Mouse (Mus musculus) megakaryocyte, embryonic 14.5 days (primary cell): ENCODE measurements around the gene Fam227a. TPM values are rescaled to one million over a fixed set of nuclear protein-coding genes. Genes with fewer than 3 reads are reported as not detected.

Source experiments
- H3K27me3 ChIP-seq: replicated peaks from 2 replicates; pipeline ENCODE3; 2012; ENCODE audit warnings: inconsistent platforms
- H3K36me3 ChIP-seq: replicated peaks from 2 replicates; pipeline ENCODE3; 2012; ENCODE audit warnings: low read length, inconsistent platforms, mixed read lengths
- H3K4me1 ChIP-seq: 2 replicates; pipeline ENCODE4 v1.6.1; 2012; ENCODE audit warnings: inconsistent platforms
- H3K4me3 ChIP-seq: replicated peaks from 2 replicates; pipeline ENCODE3; 2012; ENCODE audit warnings: moderate library complexity, mild to moderate bottlenecking, inconsistent platforms
- H3K9me3 ChIP-seq: 2 replicates; pipeline ENCODE4 v1.6.1; 2012; ENCODE audit warnings: inconsistent platforms
- FLI1 ChIP-seq: IDR thresholded peaks from 2 replicates; pipeline ENCODE4 v1.6.1; 2012; ENCODE audit warnings: low read length, inconsistent platforms, mixed read lengths
- GATA1 ChIP-seq: IDR thresholded peaks from 3 replicates; pipeline ENCODE4 v1.6.1; 2012; ENCODE audit warnings: mixed read lengths, low read length, inconsistent platforms, borderline replicate concordance
- polyA plus RNA-seq: library from polyadenylated mRNA; stranded (reverse); fragments of >175 nt; gene quantifications from 2 replicates; pipeline ENCODE4 v1.2.3, GENCODE M21; 2012; ENCODE audit warnings: low replicate concordance; ENCODE audit not compliant: insufficient read depth

Fam227a gene
- polyA plus RNA-seq, 1 experiment = 0.38 TPM

DNA sequence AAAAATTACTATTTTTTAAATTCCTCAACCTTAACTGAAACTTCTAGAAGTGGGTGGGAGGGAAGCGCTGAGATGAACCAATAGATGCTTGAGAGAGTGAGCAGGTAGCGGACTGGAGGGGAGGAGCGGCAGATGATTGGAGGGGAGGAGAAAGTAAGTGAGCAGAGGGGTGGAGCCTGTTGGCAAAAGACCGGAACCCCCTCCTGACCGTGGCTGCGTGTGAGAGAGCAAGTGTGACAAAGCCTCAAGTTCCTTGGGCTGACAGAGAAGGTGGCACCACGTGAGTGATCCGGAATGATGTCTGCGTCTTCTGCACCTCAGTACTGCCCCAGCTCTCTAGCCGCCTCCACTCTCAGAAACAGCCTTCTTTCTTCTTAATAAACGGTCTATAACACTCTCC is 41.6 kb downstream of the Fam227a start:
- Histone ChIP-seq H3K9me3 (peaks cover 8% of the 10 kb centered on the region; the same call in 1 of the 2 replicates), H3K27me3 (peaks cover 22% of the 10 kb centered on the region), H3K36me3 (peaks cover 28% of the 10 kb centered on the region), H3K4me3 (no peak overlapping the region), H3K4me1 (peaks cover 27% of the 10 kb centered on the region)
- no peak for TF ChIP-seq FLI1
- TF ChIP-seq GATA1 = no peak

DNA sequence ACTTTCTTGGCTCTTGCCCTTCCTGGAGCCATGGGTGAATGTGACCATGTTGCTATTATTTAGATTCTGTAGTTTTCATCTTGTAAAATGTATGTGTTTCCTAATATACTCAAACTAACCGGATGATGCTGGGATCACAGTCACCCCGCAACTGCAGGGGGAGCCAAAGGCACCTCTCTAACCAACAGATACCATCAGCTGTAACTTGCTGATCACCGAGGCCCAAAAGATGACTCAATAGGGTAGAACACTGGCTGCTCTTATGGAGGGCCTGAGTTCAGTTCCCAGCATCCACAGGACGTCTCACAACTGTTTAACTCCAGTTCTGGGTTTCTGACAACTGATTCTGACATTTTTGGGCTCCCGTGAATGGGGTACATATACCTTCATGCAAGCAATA is 42.0 kb downstream of the Fam227a start:
- H3K4me1 ChIP-seq = peaks cover 27% of the 10 kb centered on the region
- peaks cover 8% of the 10 kb centered on the region; the same call in 1 of the 2 replicates for H3K9me3 ChIP-seq
- no peak for TF ChIP-seq FLI1
- H3K4me3 ChIP-seq = no peak overlapping the region
- peaks cover 21% of the 10 kb centered on the region for H3K27me3 ChIP-seq
- peaks cover 29% of the 10 kb centered on the region for H3K36me3 ChIP-seq

DNA sequence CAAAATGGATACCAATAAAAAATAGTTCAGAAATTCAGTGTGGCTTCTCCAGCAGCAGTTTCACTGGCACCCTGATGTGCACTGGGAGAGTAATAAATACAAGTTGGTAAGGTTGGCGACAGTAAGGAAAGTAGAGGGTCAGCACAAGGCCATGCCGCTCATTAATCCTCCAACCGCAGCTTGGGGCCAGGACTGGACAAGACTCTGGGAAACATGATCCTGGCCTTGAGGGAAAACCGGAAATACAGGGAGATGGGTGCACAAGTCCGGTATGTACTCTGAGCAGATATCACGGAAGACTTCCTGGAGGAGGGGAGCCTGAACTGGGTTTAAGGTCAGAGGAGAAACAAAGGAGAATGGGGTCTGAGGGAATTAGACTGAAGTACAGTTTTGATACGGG is 43.3 kb downstream of the Fam227a start:
- Histone ChIP-seq H3K4me1 (peaks cover 27% of the 10 kb centered on the region), H3K36me3 (peaks cover 25% of the 10 kb centered on the region), H3K4me3 (no peak overlapping the region), H3K9me3 (peaks cover 9% of the 10 kb centered on the region; the same call in 1 of the 2 replicates), H3K27me3 (peaks cover 17% of the 10 kb centered on the region)
- no peak for TF ChIP-seq GATA1
- no peak for TF ChIP-seq FLI1

DNA sequence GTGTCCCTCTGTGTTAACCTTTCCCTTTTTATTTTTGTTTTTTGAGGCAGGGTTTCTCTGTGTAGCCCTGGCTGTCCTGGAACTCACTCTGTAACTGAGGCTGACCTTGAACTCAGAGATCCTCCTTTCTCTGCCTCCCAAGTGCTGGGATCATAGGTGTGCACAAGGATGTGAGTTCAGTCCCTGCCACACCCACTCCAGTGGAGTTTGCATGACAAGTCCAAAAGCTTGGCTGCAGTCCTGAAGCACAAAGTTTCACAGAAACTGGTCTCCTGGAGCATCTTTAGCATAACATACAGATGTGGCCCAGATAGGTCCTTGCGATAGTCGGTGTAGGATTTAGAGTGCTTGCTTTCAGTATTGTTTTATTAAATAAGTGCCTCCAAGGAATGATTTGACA is 49.5 kb downstream of the Fam227a start:
- Histone ChIP-seq H3K4me1 (peaks cover 8% of the 10 kb centered on the region), H3K27me3 (peaks cover 20% of the 10 kb centered on the region), H3K36me3 (peaks cover 10% of the 10 kb centered on the region), H3K9me3 (peaks cover 14% of the 10 kb centered on the region), H3K4me3 (no peak overlapping the region)
- no peak for TF ChIP-seq GATA1

DNA sequence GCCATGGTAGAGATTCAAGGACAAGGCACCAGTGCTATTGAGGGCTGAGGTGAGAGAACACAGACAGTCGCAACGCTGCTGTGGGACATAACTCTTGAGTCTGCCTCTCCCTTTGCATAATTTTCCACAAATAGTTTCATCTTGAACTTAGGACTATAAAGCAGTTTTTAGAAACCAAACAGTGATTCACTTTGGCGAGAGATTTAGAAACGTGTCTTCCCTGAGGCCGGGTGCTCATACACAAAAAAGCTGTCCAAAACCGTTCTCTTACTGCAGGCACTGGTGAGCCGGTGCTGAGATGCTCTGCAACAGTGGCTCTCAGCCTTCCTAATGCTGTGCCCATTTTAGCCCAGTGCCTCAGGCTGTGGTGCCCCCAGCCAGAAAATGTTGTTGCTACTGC is 50.5 kb downstream of the Fam227a start:
- H3K9me3 ChIP-seq = peaks cover 20% of the 10 kb centered on the region
- H3K27me3 ChIP-seq = peaks cover 21% of the 10 kb centered on the region
- peaks cover 8% of the 10 kb centered on the region for H3K4me1 ChIP-seq
- H3K4me3 ChIP-seq = no peak overlapping the region
- TF ChIP-seq FLI1 (no peak), GATA1 (no peak)
- H3K36me3 ChIP-seq = peaks cover 7% of the 10 kb centered on the region

DNA sequence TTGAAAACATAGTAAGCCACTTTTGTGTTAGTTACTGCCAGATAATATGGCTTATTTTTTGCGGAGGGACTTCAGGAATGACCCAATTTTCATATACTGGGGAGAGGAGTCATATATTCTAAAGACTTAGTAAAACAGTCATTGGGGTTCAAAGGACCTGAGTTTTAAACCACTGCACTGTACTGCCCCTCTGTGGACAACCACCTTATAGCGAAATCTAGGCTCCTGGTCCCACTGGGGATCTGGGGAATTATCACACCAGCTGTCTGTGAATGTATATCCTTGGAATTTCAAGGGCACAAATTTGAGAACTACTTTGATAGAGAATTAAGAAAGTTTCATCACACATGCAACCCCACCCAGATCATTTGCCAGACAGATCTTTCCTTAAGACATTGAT is 51.0 kb downstream of the Fam227a start:
- Histone ChIP-seq H3K4me3 (no peak overlapping the region), H3K9me3 (peaks cover 24% of the 10 kb centered on the region), H3K36me3 (peaks cover 5% of the 10 kb centered on the region), H3K27me3 (peaks cover 26% of the 10 kb centered on the region), H3K4me1 (peaks cover 8% of the 10 kb centered on the region)
- no peak for TF ChIP-seq FLI1
- TF ChIP-seq GATA1 = no peak

DNA sequence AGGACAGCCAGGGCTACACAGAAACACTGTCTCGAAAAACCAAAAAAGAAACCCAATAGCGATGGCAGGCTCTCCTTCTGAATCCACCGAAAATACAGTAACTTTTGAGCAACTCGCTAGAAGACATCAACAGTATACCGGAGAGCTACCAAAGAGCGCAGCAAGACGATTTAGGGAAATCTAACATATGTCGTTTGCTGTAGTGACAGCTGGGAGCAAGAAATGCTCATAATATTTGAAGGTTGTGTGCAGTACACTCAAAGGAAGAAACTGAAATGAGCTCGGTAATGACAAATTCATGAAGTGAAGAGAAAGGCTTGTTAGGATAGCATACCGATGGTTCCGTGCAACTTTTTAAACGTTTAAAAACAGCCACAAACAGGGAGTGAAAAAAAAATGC is 52.6 kb downstream of the Fam227a start:
- Histone ChIP-seq H3K9me3 (peaks cover 28% of the 10 kb centered on the region), H3K36me3 (no peaks in the 10 kb centered on the region), H3K27me3 (peaks cover 29% of the 10 kb centered on the region), H3K4me3 (no peak overlapping the region), H3K4me1 (peaks cover 8% of the 10 kb centered on the region)
- TF ChIP-seq GATA1 (no peak), FLI1 (no peak)

DNA sequence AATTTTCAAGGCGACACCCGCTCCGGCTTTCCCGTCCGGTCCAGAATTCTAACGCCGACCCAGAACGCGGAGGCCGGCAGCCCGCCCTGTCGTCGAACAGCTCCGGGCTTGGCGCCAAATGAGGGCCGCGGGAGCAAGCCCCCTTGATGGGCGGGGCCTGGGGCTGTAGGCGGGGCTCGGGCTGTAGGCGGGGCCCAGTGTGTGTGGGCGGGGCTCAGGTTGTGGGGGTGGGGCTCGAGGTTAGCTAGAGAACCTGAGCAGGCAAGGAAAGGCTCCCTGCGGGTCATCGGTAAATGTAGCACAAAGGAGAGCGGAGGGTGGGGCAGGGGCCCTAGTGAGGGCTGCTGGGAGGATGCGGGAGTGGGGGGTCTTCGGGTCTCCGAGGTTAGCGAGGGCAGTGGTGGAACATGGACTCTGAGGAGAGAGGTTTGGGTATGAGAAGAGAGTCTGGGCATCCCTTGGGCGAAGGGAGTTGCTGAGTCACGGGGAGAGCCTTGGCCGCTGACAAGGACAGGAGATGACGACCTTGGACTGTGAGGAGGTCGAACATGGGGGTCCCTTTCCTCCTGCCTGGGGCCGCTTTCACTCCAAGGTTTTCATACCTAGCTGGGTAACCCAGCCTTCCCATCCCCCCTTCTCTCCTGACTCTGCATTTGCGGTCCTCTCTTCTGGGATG is 53.6 kb downstream of the Fam227a start, which contains the start of gene Dmc1:
Gene Dmc1 (minus strand): TSS at position 120 of the 676 bp plus-strand sequence.
- H3K27me3 ChIP-seq = peaks cover 25% of the 10 kb centered on the region
- TF ChIP-seq GATA1 = no peak
- TF ChIP-seq FLI1 = no peak
- H3K4me3 ChIP-seq = no peak within 1 kb of the TSS
- peaks cover 8% of the 10 kb centered on the region for H3K4me1 ChIP-seq
- H3K36me3 ChIP-seq = no peaks in the 10 kb centered on the region
- H3K9me3 ChIP-seq = peaks cover 25% of the 10 kb centered on the region

DNA sequence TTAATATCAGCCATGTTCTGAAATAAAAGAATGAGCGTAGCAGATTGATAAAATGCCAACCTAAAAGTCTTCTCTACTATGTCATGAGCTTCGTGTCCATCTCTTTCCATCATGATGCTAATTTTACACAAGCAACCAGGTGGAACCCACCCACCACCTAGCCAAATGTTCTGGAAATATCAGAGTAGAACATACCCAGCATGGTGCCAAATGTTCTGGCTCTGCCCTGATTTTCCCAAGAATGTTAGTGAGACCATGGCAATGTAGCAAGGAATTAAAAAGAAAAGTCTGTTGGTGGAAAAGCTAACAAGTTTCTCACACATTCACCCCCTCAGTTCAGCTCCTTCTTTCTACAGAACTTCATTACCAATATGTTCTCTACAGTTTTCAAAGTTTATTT is 58.6 kb downstream of the Fam227a start:
- Histone ChIP-seq H3K4me3 (no peak overlapping the region), H3K9me3 (peaks cover 22% of the 10 kb centered on the region), H3K36me3 (no peaks in the 10 kb centered on the region), H3K27me3 (peaks cover 20% of the 10 kb centered on the region), H3K4me1 (peaks cover 5% of the 10 kb centered on the region)
- no peak for TF ChIP-seq GATA1
- no peak for TF ChIP-seq FLI1

DNA sequence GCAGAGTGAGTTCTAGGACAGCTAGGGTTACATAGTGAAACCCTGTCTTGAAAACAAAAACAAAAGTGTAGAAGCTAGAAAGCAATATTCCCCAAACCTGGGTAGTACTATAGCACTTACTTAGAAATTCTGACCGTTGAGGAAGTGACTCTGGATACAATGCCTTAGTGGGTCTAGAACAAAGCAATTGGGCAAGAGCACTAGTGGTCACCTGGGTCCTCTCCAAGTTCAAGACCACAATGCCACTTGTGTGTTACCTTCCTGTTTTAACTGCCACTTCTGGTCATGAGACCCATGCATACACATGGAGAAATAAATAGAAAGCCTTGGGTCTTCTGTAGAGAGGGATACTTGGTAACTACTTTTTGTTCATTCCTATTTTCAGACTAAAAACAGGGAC is 60.0 kb downstream of the Fam227a start:
- no peak for TF ChIP-seq FLI1
- TF ChIP-seq GATA1 = no peak
- Histone ChIP-seq H3K4me1 (no peaks in the 10 kb centered on the region), H3K36me3 (no peaks in the 10 kb centered on the region), H3K27me3 (peaks cover 10% of the 10 kb centered on the region), H3K9me3 (peaks cover 10% of the 10 kb centered on the region), H3K4me3 (no peak overlapping the region)

DNA sequence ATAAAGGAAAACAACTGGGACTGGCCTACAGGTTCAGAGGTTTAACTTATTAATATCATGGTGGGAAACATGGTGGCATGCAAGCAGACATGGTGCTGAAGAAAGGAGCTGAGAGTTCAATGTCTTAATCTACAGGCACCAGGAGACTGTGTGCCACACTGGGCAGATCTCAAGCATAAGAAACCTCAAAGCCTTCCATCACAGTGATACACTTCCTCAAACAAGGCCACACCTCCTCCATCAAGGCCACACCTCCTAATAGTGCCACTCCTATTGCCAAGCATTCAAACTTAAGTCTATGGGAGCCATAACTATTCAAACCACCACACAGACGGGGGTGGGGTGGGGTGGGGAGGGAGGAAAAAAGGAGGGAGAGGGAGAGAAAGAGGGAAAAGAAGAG is 77.2 kb downstream of the Fam227a start:
- peaks cover 2% of the 10 kb centered on the region for H3K27me3 ChIP-seq
- TF ChIP-seq FLI1 = no peak
- no peak for TF ChIP-seq GATA1
- H3K4me1 ChIP-seq = peaks cover 15% of the 10 kb centered on the region; the same call in 1 of the 2 replicates
- H3K4me3 ChIP-seq = no peak overlapping the region
- H3K36me3 ChIP-seq = no peaks in the 10 kb centered on the region
- 0 out of 2 replicates have a peak, but pooled peaks cover 4% of the 10 kb centered on the region for H3K9me3 ChIP-seq
